Mouse (Mus musculus) embryonic facial prominence, embryonic 15.5 days (tissue): Measurements from ENCODE around the gene Foxp3. TPM values are rescaled to one million over a fixed set of nuclear protein-coding genes. Genes with fewer than 3 reads are reported as not detected.

ENCODE experiments used
- ATAC-seq: fragments of 200-750 bp; cut with Nextera tagmentation; 2 replicates; pipeline ENCODE4 v1.8.0; 2017; ENCODE audit warnings: low read depth, moderate TSS enrichment; ENCODE audit not compliant: insufficient number of reproducible peaks, low FRiP score, low TSS enrichment
- H3K27ac ChIP-seq: fragments of 300-500 bp; sonication (generic); replicated peaks from 2 replicates; pipeline ENCODE4 v1.5.1; 2015; ENCODE audit warnings: mild to moderate bottlenecking, inconsistent platforms
- H3K27me3 ChIP-seq: fragments of 300-500 bp; sonication (generic); 2 replicates; pipeline ENCODE4 v1.6.1; 2015; ENCODE audit warnings: inconsistent platforms
- H3K36me3 ChIP-seq: fragments of 300-500 bp; sonication (generic); 2 replicates; pipeline ENCODE4 v1.6.1; 2015; ENCODE audit warnings: mild to moderate bottlenecking, inconsistent platforms
- H3K4me1 ChIP-seq: fragments of 300-500 bp; sonication (generic); 2 replicates; pipeline ENCODE4 v1.6.1; 2015; ENCODE audit warnings: inconsistent platforms
- H3K4me2 ChIP-seq: fragments of 300-500 bp; sonication (generic); replicated peaks from 2 replicates; pipeline ENCODE4 v1.6.1; 2015; ENCODE audit warnings: mild to moderate bottlenecking, inconsistent platforms
- H3K4me3 ChIP-seq: fragments of 300-500 bp; sonication (generic); replicated peaks from 2 replicates; pipeline ENCODE4 v1.5.1; 2015; ENCODE audit warnings: mild to moderate bottlenecking, inconsistent platforms
- H3K9ac ChIP-seq: fragments of 300-500 bp; sonication (generic); 2 replicates; pipeline ENCODE4 v1.6.1; 2015; ENCODE audit warnings: inconsistent platforms
- H3K9me3 ChIP-seq: fragments of 300-500 bp; sonication (generic); replicated peaks from 2 replicates; pipeline ENCODE4 v1.6.1; 2016; ENCODE audit warnings: inconsistent platforms
- WGBS: fragments of 180-500 bp; shearing (Covaris S2); methylation state at CpG from one replicate; pipeline ENCODE4 v1.1.7; 2015; 5-methylcytosine and 5-hydroxymethylcytosine counted together
- polyA plus RNA-seq: library from polyadenylated mRNA; unstranded; fragments of >200 nt; fragmentation: Nextera tagmentation; extraction: Ambion mirVana; gene quantifications from 2 replicates; pipeline ENCODE4 v1.2.1, GENCODE M21; 2015

Gene Foxp3
- polyA plus RNA-seq = 0.11 TPM in 2 replicates

GRCm38 (mm10) chrX:7573176-7574086 is at the start of gene Foxp3:
Gene Foxp3 (plus strand): TSS chrX:7573644.
- no peaks in the 10 kb centered on the region for H3K9me3 ChIP-seq
- 32% methylated on average over 59 of the region's 72 CpGs for WGBS

GRCm38 (mm10) chrX:7524961-7525360 is 48.5 kb upstream of the Foxp3 start:
- ATAC-seq = no peak
- H3K36me3 ChIP-seq = no peaks in the 10 kb centered on the region
- no peak overlapping the region for H3K27ac ChIP-seq
- no peak overlapping the region for H3K4me2 ChIP-seq
- WGBS = 40% methylated on average over 3 of the region's 3 CpGs
- H3K9ac ChIP-seq = no peak overlapping the region
- no peaks in the 10 kb centered on the region for H3K4me1 ChIP-seq
- H3K27me3 ChIP-seq = no peaks in the 10 kb centered on the region
- H3K9me3 ChIP-seq = no peaks in the 10 kb centered on the region
- no peak overlapping the region for H3K4me3 ChIP-seq

More at GRCm38 (mm10) chrX:7573176-7574086, at the start of gene Foxp3:
- Histone ChIP-seq H3K36me3 (no peaks in the 10 kb centered on the region), H3K9ac (peak within 1 kb of the TSS; percentile 55), H3K4me3 (peak within 1 kb of the TSS; percentile 61), H3K27ac (peak within 1 kb of the TSS; percentile 80), H3K4me1 (peaks cover 8% of the 10 kb centered on the region), H3K27me3 (no peaks in the 10 kb centered on the region), H3K4me2 (peak within 1 kb of the TSS; percentile 63)
- ATAC-seq = peak; percentile 63

- Histone ChIP-seq H3K4me2 (no peak overlapping the region), H3K9me3 (no peaks in the 10 kb centered on the region), H3K9ac (no peak overlapping the region), H3K27me3 (no peaks in the 10 kb centered on the region), H3K27ac (no peak overlapping the region), H3K4me1 (no peaks in the 10 kb centered on the region), H3K4me3 (no peak overlapping the region), H3K36me3 (no peaks in the 10 kb centered on the region)
- whole genome bisulfite sequencing = 91% methylated on average over 4 of the region's 4 CpGs
- ATAC-seq = no peak
Observed at GRCm38 (mm10) chrX:7553474-7553873, 20.0 kb upstream of the Foxp3 start.

- ATAC-seq = no peak
- Histone ChIP-seq H3K36me3 (no peaks in the 10 kb centered on the region), H3K4me3 (no peak overlapping the region), H3K9me3 (no peaks in the 10 kb centered on the region), H3K4me2 (no peak overlapping the region), H3K27me3 (no peaks in the 10 kb centered on the region), H3K9ac (no peak overlapping the region), H3K27ac (no peak overlapping the region), H3K4me1 (no peaks in the 10 kb centered on the region)
- WGBS = 8% methylated on average over 2 of the region's 2 CpGs
Observed at GRCm38 (mm10) chrX:7563076-7563475, 10.4 kb upstream of the Foxp3 start.

GRCm38 (mm10) chrX:7566352-7566751 is 7.1 kb upstream of the Foxp3 start:
- Histone ChIP-seq H3K27ac (no peak overlapping the region), H3K9me3 (no peaks in the 10 kb centered on the region), H3K4me2 (no peak overlapping the region), H3K4me1 (no peaks in the 10 kb centered on the region), H3K4me3 (no peak overlapping the region), H3K27me3 (no peaks in the 10 kb centered on the region), H3K36me3 (no peaks in the 10 kb centered on the region), H3K9ac (no peak overlapping the region)
- 78% methylated on average over 6 of the region's 6 CpGs for WGBS
- no peak for ATAC-seq

GRCm38 (mm10) chrX:7567491-7567890 is 6.0 kb upstream of the Foxp3 start:
- H3K27ac ChIP-seq = no peak overlapping the region
- H3K4me3 ChIP-seq = no peak overlapping the region
- H3K9me3 ChIP-seq = no peaks in the 10 kb centered on the region
- H3K9ac ChIP-seq = no peak overlapping the region
- 66% methylated on average over 9 of the region's 9 CpGs for WGBS
- H3K4me2 ChIP-seq = no peak overlapping the region
- H3K4me1 ChIP-seq = peaks cover under 1% of the 10 kb centered on the region; the same call in 1 of the 2 replicates
- ATAC-seq = no peak
- H3K27me3 ChIP-seq = no peaks in the 10 kb centered on the region
- H3K36me3 ChIP-seq = no peaks in the 10 kb centered on the region

GRCm38 (mm10) chrX:7570481-7571175 is 2.8 kb upstream of the Foxp3 start:
- Histone ChIP-seq H3K9me3 (no peaks in the 10 kb centered on the region), H3K9ac (no peak overlapping the region), H3K4me1 (peaks cover 8% of the 10 kb centered on the region), H3K36me3 (no peaks in the 10 kb centered on the region), H3K4me2 (no peak overlapping the region), H3K27ac (no peak overlapping the region), H3K27me3 (no peaks in the 10 kb centered on the region), H3K4me3 (no peak overlapping the region)
- WGBS = 60% methylated on average over 7 of the region's 7 CpGs
- no peak for ATAC-seq

GRCm38 (mm10) chrX:7571565-7572136 is 1.8 kb upstream of the Foxp3 start:
- ATAC-seq = no peak

GRCm38 (mm10) chrX:7572466-7572865 is 978 bp upstream of the Foxp3 start:
- no peaks in the 10 kb centered on the region for H3K27me3 ChIP-seq
- H3K4me1 ChIP-seq = peaks cover 8% of the 10 kb centered on the region
- H3K9ac ChIP-seq = no peak overlapping the region
- 0 out of 2 replicates have a peak overlapping the region, but pooled peaks have one; percentile 63 for H3K4me2 ChIP-seq
- ATAC-seq = no peak
- no peak overlapping the region for H3K27ac ChIP-seq
- H3K4me3 ChIP-seq = no peak overlapping the region
- H3K9me3 ChIP-seq = no peaks in the 10 kb centered on the region
- 83% methylated on average over 10 of the region's 10 CpGs for WGBS
- H3K36me3 ChIP-seq = no peaks in the 10 kb centered on the region

More at GRCm38 (mm10) chrX:7571565-7572136, 1.8 kb upstream of the Foxp3 start:
- no peaks in the 10 kb centered on the region for H3K27me3 ChIP-seq
- H3K27ac ChIP-seq = no peak overlapping the region
- 88% methylated on average over 9 of the region's 9 CpGs for WGBS
- no peaks in the 10 kb centered on the region for H3K36me3 ChIP-seq
- H3K4me2 ChIP-seq = no peak overlapping the region
- H3K9me3 ChIP-seq = no peaks in the 10 kb centered on the region
- peaks cover 8% of the 10 kb centered on the region for H3K4me1 ChIP-seq
- no peak overlapping the region for H3K4me3 ChIP-seq
- H3K9ac ChIP-seq = no peak overlapping the region

- ATAC-seq = peak; percentile 98
- Histone ChIP-seq H3K27me3 (no peaks in the 10 kb centered on the region), H3K4me3 (peak within 1 kb of the TSS; percentile 61), H3K4me2 (peak within 1 kb of the TSS; percentile 63), H3K27ac (peak within 1 kb of the TSS; percentile 80), H3K9me3 (no peaks in the 10 kb centered on the region), H3K4me1 (peaks cover 8% of the 10 kb centered on the region), H3K36me3 (no peaks in the 10 kb centered on the region), H3K9ac (peak within 1 kb of the TSS; percentile 55)
- 15% methylated on average over 56 of the region's 65 CpGs for WGBS
Observed at GRCm38 (mm10) chrX:7574087-7574884, 842 bp downstream of the Foxp3 start, which contains the start of gene Ppp1r3f. Gene Ppp1r3f (minus strand): TSS chrX:7574283.
